Mouse (Mus musculus) CD4-positive, CD25-positive, alpha-beta regulatory T cell, adult 4 months (primary cell): ENCODE measurements around the gene Tm2d3. TPM values are rescaled to one million over a fixed set of nuclear protein-coding genes. Genes with fewer than 3 reads are reported as not detected.

ENCODE experiments used
- ATAC-seq: one replicate; pipeline ENCODE4 v1.8.0; 2017
- polyA plus RNA-seq, 2 experiments: library from polyadenylated mRNA; unstranded; fragments of 100-300 nt; shearing (Covaris generic); gene quantifications; one replicate each; pipeline ENCODE4 v1.2.1; 2017

The Tm2d3 gene
- 100 to 1,000 TPM in 1 of 2 experiments, 10 to 100 TPM in 1; 95.8 to 117 TPM for polyA plus RNA-seq

DNA sequence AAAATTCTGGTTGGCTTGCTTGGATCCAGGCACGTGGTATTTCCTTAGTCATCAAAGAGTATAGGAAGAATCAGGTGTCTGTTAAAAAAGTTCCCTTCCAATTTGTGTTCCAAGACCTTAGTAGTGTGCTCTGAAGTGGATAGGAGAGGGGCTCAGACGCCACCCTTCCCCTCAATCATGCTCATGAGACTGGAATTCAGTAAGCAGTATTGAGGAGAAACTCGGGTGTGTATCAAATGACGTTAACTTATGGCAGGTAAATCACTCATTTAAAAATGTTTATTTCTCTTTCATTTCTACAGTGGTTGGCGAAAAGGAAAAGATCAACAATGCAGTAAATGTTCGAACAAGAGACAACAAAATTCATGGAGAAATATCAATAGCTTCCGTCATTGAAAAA is at the start of gene Tm2d3:
Gene Tm2d3 (plus strand): TSS at position 301 of the 400 bp plus-strand sequence.
- no peak for ATAC-seq

DNA sequence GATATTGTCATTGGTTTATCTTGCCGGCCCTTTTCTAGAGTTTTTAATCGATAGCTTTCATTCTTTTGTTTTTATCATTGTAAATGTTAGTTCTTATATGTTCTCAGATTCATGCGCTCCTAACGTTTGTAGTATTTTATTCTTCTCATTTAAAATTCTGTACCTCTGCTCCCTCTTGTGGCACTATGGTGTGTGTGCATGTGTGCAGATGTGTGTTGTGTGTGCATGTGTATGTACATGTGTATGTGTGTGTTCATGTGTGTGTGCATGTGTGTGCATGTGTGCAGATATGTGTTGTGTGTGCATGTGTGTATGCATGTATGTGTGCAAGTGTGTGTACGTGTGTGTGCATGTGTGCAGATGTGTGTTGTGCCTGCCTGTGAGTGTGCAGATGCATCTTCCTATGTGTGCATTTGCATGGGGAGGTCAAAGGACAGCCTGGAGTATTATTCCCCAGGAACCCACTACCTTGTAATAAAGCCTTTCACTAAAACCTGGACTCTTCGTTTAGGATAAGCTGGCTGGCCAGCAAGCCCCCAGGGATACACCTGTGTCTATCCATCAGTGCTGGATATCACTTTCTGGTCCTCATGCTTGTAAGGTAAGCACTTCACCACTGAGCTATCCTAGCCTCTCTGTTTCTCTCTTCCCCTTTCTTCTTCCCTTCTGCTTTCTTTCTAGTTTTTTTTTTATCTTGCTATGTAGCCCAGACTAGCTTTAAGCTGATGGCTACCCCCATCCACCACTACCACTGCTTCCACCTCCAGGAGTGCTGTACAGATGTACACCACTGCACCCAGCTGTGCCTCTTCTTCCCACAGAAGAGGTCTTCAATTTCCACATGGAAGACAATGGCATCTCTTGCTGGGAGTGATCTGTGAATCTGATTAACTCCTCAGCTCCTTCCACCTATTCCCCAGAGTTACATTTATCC is 48.3 kb upstream of the Tm2d3 start:
- ATAC-seq, result no peak

DNA sequence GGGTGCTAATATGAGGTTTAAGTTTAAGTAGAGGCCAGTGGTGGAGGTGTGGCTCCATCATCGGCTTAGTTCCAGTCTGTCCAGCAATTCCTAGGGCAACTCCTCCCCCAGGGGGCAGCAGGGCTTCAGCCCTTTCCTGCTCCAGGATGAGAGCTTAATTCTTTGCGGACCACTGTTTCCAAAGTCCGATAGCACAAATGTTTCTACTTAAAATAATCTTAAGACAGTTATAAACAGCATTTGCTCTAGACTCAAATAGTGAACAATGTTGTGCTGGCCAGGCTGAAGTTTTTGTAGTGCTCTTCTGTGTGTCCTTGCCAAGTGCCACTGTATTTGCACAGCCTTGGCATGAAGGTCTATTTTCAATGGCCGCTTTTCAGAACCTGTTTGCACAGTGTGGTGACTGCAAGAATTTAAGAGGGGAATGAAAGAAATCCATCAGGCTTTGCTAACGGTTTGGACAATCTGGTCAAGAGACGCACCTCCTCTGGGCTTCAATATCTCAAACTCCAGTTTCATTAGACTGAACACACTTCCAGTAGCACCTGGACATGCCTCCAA is 47.0 kb upstream of the Tm2d3 start:
- no peak for ATAC-seq

DNA sequence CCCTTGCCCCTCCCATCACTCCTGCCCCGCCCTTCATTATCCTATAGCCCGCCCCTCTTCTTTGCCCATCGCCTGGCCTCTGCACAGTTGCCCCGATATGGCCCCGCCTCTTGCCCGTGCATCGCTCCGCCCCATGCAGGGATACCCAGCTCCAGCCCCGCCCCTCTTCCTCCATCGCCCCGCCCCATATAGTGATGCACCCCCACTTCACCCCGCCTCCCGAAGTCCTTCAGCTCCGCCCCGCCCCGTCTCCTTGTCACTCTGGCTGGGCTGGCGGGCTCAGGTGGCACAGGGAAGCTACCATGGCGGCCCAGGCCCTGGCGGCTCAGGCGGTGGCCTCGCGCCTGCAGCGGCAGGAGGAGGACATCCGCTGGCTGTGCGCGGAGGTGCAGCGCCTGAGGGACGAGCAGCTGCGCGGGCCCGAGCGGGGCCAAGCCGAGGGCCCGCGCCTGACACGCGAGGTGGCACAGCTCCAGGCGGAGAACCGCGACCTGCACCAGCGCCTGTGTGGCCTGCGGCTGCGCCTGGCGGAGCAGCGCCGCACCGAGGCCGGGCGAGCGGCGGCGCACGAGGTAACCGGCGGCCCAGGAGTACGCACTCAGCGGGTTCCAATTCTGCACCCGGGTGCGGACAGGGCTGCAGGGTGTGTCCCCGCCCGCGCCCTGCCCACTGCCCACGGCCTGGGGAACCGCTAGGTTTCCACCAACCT is 46.2 kb upstream of the Tm2d3 start, which contains the start of gene Tarsl2:
Gene Tarsl2 (plus strand): TSS at position 256 of the 709 bp plus-strand sequence.
- ATAC-seq, result peak; percentile 87

DNA sequence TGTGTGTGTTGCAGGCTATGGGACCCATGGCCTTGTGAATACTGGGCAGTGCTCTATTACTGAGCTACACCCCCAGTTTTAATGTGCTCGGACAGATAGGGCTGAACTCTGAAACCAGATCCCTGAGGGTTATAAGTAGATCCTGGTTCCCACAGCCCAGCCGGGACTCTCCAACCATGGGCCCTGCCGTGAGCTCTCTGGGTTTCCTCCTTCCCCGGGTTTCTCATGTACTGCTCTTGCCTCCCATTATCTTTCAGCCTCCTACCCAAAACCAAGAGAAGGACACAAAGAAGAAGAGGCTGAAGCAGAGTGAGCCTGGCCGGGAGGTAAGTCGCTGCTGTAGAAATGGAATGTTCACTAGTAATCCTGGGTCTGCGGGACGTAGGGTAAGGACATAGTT is 45.0 kb upstream of the Tm2d3 start:
- ATAC-seq, result no peak

DNA sequence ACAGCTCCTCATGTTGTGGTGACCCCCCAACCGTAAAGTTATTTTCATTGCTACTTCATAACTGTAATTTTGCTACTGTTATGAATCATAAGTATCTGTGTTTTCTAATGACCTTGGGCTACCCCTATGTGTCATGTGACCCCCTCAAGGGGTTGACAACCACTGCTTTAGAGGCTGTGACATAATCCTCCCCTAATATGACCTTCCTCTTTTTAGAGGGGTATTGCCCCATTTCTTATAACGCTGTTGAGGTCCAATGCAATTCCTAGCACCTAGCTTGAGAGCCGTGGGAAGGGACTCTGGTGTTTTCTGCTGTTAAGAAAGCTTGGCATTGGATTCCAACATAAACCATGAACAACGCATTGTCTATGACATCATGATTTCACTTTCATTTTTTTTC is 40.3 kb upstream of the Tm2d3 start:
- ATAC-seq, result no peak

DNA sequence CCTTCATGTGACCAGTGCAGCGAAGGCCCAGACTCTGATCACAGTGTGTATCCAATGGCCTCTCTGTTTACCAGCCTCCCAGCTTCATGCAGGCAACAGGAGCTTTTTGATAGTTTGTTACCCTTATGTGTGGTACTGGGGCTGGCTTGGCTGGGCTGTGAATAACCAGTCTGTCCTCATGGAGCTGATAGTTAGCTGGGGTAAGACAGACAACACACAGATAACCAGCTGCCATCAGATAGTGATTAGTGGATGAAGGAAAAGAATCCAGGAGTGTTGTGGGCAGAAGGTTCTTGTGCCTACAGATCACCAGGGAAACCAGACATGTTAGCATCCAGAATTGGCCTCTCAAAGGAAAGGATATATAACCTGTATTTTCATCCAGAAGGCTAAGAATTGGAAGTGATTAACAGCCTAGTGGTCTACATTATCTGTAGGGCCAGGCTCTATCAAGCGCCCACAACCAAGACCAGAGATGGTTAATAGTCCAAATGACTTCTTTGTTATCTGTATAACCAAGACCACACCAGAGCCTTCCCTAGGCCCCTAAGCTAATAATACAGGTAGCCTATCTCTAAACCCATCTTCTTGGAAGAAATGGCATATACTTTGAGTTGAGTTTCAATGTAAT is 33.4 kb upstream of the Tm2d3 start:
- ATAC-seq, result no peak

DNA sequence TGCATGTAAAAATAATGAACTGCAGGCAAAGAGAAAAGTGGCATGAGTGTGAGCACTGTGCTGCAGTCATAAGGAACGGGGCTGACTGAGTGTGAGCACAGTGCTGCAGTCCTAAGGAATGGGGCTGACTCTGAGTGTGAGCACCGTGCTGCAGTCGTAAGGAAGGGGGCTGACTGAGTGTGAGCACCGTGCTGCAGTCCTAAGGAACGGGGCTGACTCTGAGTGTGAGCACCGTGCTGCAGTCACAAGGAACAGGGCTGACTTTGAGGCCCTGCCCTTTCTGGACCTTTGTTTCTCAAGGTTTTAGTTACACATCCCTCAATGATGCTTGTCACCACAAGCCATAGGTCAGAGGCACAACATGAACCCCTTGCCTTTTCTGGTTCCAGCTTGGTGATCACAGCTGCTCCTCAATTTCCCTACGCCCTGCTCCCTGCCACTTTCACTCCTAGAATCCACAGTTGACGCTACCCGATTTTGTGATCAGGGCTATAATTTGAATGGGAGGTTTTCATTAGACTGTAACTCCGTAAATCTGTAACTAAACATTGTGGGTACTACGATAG is 27.7 kb upstream of the Tm2d3 start:
- no peak for ATAC-seq

DNA sequence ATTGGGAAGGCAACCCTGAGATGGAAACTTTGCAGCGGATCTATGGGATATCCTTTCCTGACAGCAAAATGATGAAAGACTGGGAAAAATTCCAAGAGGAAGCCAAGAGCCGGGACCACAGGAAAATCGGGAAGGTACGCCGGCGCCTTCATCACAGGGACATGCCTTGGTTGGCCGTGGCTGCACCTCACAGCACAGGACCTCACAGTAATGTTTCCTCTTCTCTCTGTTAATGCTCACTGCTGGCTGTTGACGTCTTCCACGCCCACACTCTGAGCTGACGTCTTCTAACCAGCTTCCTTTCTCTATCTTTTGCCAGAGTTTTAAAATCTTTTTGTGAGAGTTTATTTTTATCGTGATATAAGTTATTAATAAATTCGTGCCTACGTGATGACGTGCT is 27.1 kb upstream of the Tm2d3 start:
- ATAC-seq, result no peak

DNA sequence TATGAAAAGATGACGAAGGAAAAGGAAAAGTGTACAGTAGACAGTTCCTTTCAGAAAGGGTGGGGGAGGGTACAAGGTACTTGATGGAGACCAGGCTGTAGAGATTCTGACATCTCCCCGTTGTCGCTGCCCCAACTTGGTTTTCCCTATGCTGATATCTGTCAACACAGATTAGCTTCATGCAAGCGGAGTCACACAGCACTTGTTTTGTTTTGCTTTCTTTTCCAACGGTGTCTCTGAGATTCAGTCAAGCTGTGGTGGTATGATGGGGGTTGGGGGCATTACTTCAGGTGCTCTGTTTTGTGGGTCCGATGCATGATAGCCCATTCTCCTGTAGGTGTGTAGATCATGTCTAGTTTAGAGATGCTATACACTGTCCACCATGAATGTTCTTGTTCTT is 23.5 kb upstream of the Tm2d3 start:
- ATAC-seq, result no peak

DNA sequence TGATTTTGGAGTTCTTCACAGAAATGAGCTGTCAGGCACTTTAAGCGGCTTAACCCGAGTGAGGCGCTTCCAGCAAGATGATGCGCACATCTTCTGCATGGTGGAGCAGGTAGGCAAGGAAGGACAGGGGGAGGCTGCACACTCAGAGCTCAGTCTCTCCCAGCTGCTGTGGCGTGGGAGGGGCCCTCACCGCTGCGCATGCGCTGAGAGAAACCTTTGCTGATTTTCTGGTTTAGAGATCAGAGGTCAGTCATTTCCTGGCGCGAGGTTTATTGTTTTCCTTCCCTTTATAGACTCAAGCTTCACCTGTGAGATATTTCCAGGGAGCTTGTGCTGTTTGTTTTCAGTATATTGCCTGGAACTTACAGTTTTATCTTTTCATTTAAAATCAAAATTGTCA is 12.9 kb upstream of the Tm2d3 start:
- ATAC-seq, result no peak

DNA sequence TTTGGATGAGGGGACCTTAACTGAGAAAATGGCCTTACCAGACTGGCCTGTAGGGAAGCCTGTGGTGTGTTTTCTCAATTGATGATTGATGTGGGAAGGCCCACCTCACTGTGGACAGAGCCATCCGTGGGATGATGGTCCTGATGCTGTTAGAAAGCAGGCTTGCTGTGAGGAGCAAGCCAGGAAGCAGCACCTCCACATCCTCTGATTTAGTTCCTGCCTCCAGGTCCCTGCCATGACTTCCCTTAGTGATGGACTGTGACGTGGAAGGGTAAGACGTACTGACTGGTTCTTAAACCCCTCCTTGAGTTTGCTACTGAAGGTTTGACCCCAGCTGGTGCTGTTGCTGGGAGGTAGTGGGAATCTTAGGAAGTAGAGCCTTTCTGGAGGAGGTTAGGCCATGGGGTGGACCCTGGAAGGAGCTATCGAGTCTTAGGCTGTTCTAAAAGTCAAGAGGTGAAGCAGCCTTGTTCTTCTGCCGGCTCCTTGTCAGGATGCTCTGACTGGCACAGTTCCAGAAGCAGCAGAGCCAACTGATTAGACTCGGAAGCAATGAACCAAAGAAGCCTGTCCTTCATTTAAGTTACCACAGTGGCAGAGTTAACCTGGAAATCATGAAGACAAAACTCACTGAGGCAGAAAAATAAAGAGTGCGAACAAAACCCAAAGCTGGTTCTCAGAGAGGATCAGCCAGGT is 11.9 kb upstream of the Tm2d3 start:
- no peak for ATAC-seq

DNA sequence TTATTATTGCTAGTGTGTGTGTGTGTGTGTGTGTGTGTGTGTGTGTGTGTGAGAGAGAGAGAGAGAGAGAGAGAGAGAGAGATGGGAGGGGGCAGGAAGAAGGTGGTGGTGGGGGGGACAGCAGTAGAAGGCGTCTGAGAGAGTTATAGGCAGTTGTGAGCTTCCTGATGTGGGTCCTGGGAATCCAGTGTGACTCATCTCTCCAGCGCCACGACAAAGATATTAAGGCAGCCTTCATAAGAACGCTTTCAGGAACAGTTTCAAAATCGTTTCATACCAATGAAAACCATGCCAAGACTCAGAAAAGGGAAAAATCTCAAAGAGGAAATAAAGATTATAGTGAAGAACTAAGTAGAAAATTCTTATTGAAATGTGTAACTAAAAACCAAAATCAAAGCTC is 9.8 kb upstream of the Tm2d3 start:
- no peak for ATAC-seq

DNA sequence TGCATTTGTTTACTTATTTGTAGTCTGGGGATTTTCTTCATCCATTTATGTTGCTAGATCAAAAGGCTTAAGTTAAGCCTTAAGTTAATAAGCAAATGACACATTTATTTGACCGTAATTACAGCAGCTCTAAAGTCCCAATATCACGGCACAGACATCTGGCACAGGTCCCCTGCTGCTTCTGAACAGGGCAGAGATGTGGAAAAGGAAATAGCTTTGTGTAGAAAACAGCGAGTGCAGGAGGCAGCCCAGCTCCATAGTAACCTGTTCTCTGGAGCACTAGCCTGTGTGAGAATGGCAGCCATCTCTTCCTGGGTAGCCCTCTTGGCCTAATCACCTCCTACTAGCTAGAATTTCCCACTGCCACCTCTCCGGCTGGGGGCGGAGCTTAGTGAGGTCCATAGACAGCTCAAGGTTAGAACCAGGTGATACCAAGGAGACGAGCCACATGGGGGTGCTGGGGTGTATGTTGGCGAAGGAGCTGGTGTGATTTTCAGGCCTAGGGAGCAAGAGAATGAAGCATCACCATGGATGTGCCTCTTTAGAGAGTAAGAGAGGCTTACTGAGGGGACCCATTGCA is 6.6 kb upstream of the Tm2d3 start:
- ATAC-seq, result no peak

DNA sequence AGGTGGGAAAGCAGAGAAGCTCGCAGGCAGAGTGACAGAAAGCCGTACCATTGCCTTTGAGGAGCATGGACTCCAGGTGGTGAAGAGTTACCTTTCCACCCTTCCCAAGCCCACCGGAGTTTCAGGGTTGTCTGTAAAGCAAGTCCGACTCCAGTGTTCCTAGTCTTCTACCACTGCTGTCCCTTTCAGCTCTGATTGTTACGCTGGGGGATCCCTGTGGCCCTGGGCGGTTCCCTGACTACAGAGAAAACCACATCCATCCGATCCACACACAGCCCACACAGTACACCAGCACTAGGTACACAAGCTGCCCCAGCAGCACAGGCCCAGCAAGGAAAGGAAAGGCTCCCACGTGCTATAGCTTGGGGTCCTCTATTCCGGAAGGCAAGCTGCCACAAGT is 4.3 kb upstream of the Tm2d3 start:
- ATAC-seq, result no peak

DNA sequence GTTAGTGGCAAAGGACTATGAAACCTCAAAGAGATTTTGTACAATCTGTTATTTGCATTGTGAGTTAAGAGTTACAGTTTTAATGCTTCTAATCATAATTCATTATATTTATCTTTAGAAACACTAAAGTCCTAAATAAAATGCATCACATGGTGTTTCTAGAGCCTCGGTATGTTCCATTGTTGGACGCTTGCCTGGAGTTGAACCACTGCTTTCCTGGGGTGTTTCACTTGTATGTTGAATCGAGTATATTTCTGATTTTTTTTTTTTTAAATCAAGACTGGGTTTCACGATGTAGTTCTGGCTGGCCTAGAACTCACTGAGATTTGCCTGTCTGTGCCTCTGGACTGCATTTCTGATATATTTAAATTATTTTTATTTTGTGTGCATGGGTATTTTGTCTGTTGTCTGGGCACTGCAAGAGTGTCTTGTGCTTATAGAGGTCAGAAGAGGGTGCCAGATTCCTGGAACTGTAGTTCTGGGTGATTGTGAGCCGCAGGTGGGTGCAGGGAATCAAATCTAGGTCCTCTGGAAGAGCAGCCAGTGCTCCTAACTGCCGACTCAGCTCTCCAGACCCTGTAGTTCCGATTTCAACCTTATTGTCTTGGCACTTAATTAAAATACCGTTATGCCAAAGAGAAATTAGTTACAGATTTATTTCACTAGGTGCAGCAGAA is 1.1 kb downstream of the Tm2d3 start:
- ATAC-seq, result no peak

DNA sequence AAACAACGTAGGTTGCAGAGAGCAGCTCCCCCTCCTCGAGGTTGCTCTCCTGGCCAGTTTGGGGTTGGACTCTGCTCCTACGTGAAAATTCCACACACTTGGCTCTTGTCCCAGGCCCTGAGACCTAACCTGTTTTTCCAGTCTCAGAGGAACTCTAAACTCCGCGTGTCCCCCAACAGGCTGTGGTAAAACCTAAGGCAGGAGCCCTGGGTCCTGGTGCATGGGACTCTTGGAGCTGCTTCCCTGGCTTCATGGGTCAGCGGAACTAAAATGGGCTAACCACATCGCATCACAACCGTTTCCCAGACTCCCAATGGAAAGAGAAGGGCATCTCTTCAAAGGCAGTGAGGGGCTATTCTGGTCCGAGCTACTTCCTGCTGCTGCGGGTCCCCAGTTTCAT is 1.9 kb downstream of the Tm2d3 start:
- ATAC-seq, result peak; percentile 9

DNA sequence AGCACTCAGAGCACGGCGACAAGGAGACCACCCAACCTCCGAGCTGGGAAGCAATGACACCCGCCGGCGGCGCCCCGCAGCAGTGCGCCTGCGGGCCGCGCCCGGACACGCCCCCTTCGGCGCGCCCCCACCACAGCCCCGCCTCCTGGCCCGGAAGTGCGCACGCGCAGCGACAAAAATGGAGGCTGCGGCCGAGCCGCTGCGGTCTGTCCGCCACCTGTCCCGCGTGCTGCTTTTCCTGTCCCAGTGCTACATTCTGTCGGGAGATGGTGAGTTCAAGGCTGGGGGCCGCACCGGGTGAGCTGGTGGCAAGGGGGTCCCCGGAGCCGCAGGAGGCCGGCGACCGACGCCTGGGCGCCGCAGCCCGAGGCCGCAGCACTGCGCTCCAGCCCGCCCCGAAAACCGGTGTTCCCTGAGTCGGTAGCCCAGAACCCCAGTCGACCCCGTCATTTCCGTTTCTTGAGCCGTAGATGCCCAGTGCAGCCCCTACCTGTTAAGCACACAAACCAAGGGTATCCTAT is 2.4 kb downstream of the Tm2d3 start:
- ATAC-seq, result peak; percentile 88

DNA sequence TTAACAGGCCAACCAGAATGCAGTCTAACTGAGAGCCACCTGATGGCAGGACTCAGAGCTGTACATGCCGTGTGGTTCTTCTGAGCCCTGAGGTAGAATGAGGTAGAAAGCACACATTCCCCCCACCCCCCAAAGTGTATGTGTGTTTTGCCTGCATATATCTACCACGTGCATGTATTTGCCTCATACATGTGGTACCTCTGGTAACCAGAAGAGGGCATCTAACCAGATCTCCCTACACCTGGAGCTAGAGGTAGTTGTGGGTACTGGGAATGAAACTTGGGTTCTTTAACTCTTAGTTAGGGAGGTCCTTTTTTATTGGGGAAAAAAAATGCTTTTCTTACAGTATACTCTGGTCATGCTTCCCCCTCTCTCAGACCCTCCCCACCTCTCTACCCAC is 5.5 kb downstream of the Tm2d3 start:
- ATAC-seq, result peak; percentile 35

DNA sequence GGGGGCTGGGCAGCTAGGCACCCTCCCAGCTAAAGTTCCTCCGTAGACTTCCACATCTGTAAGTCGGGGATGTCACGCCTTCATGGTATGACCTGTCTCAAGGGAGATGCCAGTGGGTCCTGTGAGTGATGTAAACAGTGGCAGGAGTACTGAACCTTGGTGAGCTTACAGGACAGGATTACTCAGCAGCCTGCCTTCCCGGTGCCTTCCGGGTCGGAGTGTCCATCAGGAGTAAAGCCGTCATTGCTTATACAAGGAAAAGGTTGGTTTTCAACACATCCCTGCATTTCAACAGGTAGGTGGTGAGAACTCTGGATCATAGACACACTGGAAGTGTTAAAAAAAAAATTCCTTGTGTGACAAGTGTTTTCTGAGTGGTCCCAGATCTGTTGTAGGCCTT is 11.1 kb downstream of the Tm2d3 start:
- ATAC-seq, result no peak

DNA sequence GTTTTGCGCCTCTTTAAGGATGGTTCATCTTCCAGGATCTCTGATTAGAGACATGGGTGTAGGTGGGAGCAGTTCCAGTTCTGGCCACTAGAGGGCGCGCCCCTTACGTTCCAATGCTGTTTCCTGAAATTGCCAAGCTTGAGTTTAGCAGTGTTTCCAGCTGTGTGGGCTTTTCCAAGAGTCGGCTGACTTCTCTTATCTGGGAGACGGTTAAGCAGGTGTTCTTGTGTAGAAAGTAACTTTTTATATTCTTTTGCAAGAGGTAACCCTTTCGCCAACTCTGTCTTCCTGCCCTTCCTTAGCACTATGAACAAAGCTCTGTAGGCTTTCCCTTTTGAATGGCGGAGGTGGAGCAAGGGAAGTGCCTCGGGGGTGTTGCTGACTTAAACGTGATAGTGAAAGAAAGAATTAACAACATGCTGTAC is 13.9 kb downstream of the Tm2d3 start:
- peak; percentile 93 for ATAC-seq
